Mouse (Mus musculus): ENCODE measurements at regions not wholly inside any gene's neighbourhood (a gene's known extent, or its start where the extent isn't known, plus 50 kb on each side); places are given as distances from the start of the nearest gene placed in this dataset.

GRCm38 (mm10) chr15:59888996-59889395 is 127.4 kb downstream of the 4933412E24Rik start:
- TF ChIP-seq CTCF (IDR thresholded peaks at IDR 0.05; ENCODE audit: low read depth) (no peak), EP300 (IDR thresholded peaks at IDR 0.05; ENCODE audit: low read depth) (no peak)

All from liver, postnatal 0 days (tissue).